Mouse (Mus musculus) megakaryocyte, embryonic 14.5 days (primary cell): ENCODE data around the gene Gsdme. TPM values are rescaled to one million over a fixed set of nuclear protein-coding genes. Genes with fewer than 3 reads are reported as not detected.
A peak's percentile ranks its signal among the peaks of the same experiment; 100 is the strongest.

Experiments
- H3K27me3 ChIP-seq: replicated peaks from 2 replicates; pipeline ENCODE3; 2012; ENCODE audit warnings: inconsistent platforms
- H3K36me3 ChIP-seq: replicated peaks from 2 replicates; pipeline ENCODE3; 2012; ENCODE audit warnings: low read length, inconsistent platforms, mixed read lengths
- H3K4me1 ChIP-seq: 2 replicates; pipeline ENCODE4 v1.6.1; 2012; ENCODE audit warnings: inconsistent platforms
- H3K4me3 ChIP-seq: replicated peaks from 2 replicates; pipeline ENCODE3; 2012; ENCODE audit warnings: moderate library complexity, mild to moderate bottlenecking, inconsistent platforms
- H3K9me3 ChIP-seq: 2 replicates; pipeline ENCODE4 v1.6.1; 2012; ENCODE audit warnings: inconsistent platforms
- FLI1 ChIP-seq: IDR thresholded peaks from 2 replicates; pipeline ENCODE4 v1.6.1; 2012; ENCODE audit warnings: low read length, inconsistent platforms, mixed read lengths
- GATA1 ChIP-seq: IDR thresholded peaks from 3 replicates; pipeline ENCODE4 v1.6.1; 2012; ENCODE audit warnings: mixed read lengths, low read length, inconsistent platforms, borderline replicate concordance
- polyA plus RNA-seq: library from polyadenylated mRNA; stranded (reverse); fragments of >175 nt; gene quantifications from 2 replicates; pipeline ENCODE4 v1.2.3, GENCODE M21; 2012; ENCODE audit warnings: low replicate concordance; ENCODE audit not compliant: insufficient read depth

The Gsdme gene
- polyA plus RNA-seq, 1 experiment, result 1.5 TPM

DNA sequence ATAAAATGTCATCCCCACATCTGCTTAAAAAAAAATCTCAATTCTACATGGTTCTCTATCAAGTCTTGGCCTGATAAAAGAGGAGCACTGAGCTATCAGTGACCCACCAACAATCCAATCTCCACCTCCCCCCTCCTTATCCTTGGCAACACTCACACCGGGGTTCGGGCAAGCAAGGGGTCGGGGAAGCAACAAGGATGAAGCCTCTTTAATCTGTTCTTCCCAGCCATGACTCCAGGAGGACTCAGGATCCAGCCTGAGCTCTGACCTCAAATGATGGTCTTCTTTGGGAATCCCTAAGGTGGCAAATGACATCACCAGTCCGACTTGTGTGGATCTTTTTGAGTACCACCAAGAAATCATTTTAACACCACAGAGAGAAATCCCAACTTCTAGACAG lies 15.9 kb downstream of the Gsdme start:
- Histone ChIP-seq H3K9me3 (no peaks in the 10 kb centered on the region), H3K27me3 (no peaks in the 10 kb centered on the region), H3K36me3 (peaks cover 55% of the 10 kb centered on the region), H3K4me1 (peaks cover 80% of the 10 kb centered on the region), H3K4me3 (no peak overlapping the region)
- TF ChIP-seq GATA1 (no peak), FLI1 (no peak)

DNA sequence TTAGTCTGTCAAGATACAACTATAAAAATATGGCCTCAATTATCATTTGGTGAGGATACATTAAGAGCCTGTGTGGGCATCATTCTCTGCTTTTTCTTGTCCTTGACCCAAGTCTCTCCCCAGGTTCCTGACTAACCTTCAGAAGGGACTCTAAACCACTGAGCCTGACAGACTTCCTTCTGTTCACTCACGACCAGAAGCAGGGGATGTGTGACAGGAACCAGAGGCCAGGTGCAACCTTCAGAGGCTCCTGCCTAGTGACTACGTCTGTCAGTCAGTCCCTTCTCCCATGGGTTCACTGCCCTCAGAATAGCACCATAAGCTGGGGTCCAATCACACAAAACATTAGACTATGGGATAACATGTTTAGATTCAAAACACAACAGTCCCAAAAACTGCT lies 16.3 kb downstream of the Gsdme start:
- no peak for TF ChIP-seq GATA1
- TF ChIP-seq FLI1, result no peak
- Histone ChIP-seq H3K27me3 (no peaks in the 10 kb centered on the region), H3K4me1 (peaks cover 78% of the 10 kb centered on the region), H3K36me3 (peaks cover 55% of the 10 kb centered on the region), H3K9me3 (no peaks in the 10 kb centered on the region), H3K4me3 (no peak overlapping the region)

DNA sequence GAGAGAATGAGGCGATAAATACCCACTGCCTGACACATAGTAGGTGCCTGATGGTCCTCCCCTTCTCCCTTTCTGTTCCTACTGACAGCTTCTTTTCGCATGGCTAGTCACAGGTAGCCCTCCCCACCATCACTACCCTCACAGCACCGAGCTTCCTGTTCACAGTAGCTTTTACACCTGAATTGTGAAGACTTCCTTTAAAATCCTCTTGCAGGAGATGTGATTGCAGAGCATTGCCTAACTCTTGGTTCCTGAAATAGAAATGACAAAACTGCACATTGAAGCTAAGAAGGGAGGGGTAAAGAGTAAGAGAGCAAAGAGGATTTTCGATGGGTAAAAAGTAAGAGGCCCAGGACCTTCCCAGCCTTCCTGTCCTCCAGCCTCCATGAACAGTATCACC lies 18.7 kb downstream of the Gsdme start:
- no peak for TF ChIP-seq GATA1
- TF ChIP-seq FLI1, result no peak
- Histone ChIP-seq H3K27me3 (no peaks in the 10 kb centered on the region), H3K36me3 (peaks cover 57% of the 10 kb centered on the region), H3K4me3 (peak overlapping the region; percentile 56), H3K9me3 (no peaks in the 10 kb centered on the region), H3K4me1 (peaks cover 79% of the 10 kb centered on the region)

DNA sequence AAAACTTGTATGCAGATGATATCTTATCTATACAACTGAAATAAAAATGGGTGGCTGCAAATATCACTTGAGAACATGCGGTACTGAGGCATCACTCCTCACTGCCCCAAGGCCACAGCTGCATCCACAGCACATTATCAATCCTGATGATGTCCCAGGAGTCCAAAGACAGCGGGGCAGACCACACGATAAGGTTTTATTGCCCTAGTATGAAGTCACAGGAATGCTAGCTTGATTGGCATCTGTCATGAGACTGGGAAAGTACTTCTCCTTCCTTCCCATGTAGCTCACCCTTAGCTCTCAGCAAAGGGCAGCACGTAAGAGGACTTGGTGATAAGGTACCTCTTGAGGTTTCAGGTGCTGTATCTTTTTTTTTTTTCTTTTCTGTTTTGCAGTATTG lies 19.5 kb downstream of the Gsdme start:
- Histone ChIP-seq H3K4me1 (peaks cover 83% of the 10 kb centered on the region), H3K27me3 (no peaks in the 10 kb centered on the region), H3K9me3 (no peaks in the 10 kb centered on the region), H3K36me3 (peaks cover 60% of the 10 kb centered on the region), H3K4me3 (no peak overlapping the region)
- TF ChIP-seq GATA1, result no peak
- no peak for TF ChIP-seq FLI1

DNA sequence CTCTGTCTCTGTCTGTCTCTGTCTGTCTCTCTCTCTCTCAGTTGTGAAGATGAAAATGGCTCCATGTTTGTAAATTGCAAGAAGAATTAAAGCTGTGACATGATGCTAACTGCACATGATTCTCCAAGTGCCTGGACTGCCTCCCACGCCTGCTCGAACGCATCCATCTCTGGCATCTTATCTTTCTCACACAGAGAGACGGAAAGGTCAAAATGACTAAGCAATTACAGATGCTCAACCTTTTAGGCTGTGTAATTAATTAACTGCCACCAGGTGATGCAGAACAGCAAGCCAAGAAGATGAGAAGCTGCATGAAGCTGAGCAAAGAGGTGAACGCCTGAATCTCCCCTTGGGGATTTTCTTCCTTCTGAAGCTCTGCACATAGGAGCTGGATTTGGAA lies 23.2 kb downstream of the Gsdme start:
- Histone ChIP-seq H3K4me1 (peaks cover 91% of the 10 kb centered on the region), H3K9me3 (no peaks in the 10 kb centered on the region), H3K27me3 (no peaks in the 10 kb centered on the region), H3K4me3 (no peak overlapping the region), H3K36me3 (peaks cover 49% of the 10 kb centered on the region)
- no peak for TF ChIP-seq GATA1
- TF ChIP-seq FLI1, result no peak

- no peaks in the 10 kb centered on the region for H3K9me3 ChIP-seq
- H3K36me3 ChIP-seq, result peaks cover 46% of the 10 kb centered on the region
- H3K4me3 ChIP-seq, result no peak overlapping the region
- TF ChIP-seq FLI1 (no peak), GATA1 (no peak)
- H3K4me1 ChIP-seq, result peaks cover 91% of the 10 kb centered on the region
- H3K27me3 ChIP-seq, result no peaks in the 10 kb centered on the region
Observed at GRCm38 (mm10) chr6:50239902-50240301, 23.8 kb downstream of the Gsdme start.

GRCm38 (mm10) chr6:50237963-50238362 lies 25.7 kb downstream of the Gsdme start:
- H3K36me3 ChIP-seq, result peaks cover 48% of the 10 kb centered on the region
- peaks cover 94% of the 10 kb centered on the region for H3K4me1 ChIP-seq
- H3K9me3 ChIP-seq, result no peaks in the 10 kb centered on the region
- no peak overlapping the region for H3K4me3 ChIP-seq
- H3K27me3 ChIP-seq, result no peaks in the 10 kb centered on the region
- TF ChIP-seq GATA1, result no peak
- TF ChIP-seq FLI1, result no peak

DNA sequence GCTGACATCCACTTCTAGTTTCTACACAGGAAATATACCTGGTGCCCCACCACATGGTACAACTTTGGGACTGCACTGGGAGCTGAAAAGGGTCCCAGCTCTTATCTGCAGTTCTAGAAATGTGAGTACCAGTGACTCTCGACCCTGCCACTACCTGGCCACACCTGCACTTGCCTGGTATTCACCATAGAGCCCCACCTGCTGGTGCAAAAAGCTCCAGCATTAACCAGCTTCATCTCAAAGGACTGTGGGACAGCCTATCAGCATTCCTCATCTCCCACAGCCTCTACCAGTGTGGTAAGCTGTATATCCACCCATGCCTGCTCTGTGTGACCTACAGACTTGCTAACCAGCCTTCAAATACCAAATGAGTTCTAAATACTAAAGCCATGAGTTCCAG lies 30.7 kb downstream of the Gsdme start:
- Histone ChIP-seq H3K36me3 (peaks cover 51% of the 10 kb centered on the region), H3K27me3 (no peaks in the 10 kb centered on the region), H3K4me3 (no peak overlapping the region), H3K9me3 (no peaks in the 10 kb centered on the region), H3K4me1 (peaks cover 94% of the 10 kb centered on the region)
- TF ChIP-seq FLI1 (no peak), GATA1 (no peak)

- H3K4me3 ChIP-seq, result no peak overlapping the region
- H3K4me1 ChIP-seq, result peaks cover 94% of the 10 kb centered on the region
- TF ChIP-seq GATA1, result no peak
- TF ChIP-seq FLI1, result no peak
- H3K36me3 ChIP-seq, result peaks cover 58% of the 10 kb centered on the region
- no peaks in the 10 kb centered on the region for H3K9me3 ChIP-seq
- H3K27me3 ChIP-seq, result no peaks in the 10 kb centered on the region
Observed at GRCm38 (mm10) chr6:50231288-50231687, 32.4 kb downstream of the Gsdme start.

DNA sequence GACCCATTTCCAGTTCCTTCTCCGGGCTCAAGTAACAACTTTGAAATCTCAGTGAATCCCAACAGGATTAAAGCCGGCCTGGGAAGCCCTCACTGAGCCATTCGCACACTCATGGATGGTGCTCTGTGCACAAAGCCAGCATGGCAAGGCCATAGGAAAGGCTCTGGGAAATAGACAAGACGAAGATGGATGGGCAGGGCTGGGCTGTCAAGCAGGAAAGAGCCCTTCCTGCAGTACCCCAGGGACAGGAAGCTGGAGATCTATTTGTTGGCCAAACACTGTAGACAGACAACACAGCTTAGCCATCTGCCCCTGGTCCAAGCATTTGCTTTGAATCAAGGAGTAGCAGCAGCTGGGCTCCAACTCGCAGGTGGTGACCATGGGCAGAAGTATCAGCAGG lies 35.5 kb downstream of the Gsdme start:
- no peak for TF ChIP-seq FLI1
- no peak for TF ChIP-seq GATA1
- H3K27me3 ChIP-seq, result no peaks in the 10 kb centered on the region

GRCm38 (mm10) chr6:50225232-50225631 lies 38.4 kb downstream of the Gsdme start:
- no peak for TF ChIP-seq GATA1
- H3K4me1 ChIP-seq, result peaks cover 100% of the 10 kb centered on the region
- no peaks in the 10 kb centered on the region for H3K27me3 ChIP-seq
- H3K36me3 ChIP-seq, result peaks cover 70% of the 10 kb centered on the region
- no peak overlapping the region for H3K4me3 ChIP-seq
- H3K9me3 ChIP-seq, result no peaks in the 10 kb centered on the region

More for the DNA sequence above, 35.5 kb downstream of the Gsdme start:
- Histone ChIP-seq H3K4me1 (peaks cover 96% of the 10 kb centered on the region), H3K36me3 (peaks cover 60% of the 10 kb centered on the region), H3K9me3 (no peaks in the 10 kb centered on the region), H3K4me3 (peak overlapping the region; percentile 71)
